Mouse (Mus musculus) lung, postnatal 25 days (tissue): Measurements from ENCODE around the gene Adm.

Experiments
- DNase-seq: peaks from one replicate; pipeline ENCODE4 v3.0.0; 2022; ENCODE audit warnings: low spot score

The Adm gene

DNA sequence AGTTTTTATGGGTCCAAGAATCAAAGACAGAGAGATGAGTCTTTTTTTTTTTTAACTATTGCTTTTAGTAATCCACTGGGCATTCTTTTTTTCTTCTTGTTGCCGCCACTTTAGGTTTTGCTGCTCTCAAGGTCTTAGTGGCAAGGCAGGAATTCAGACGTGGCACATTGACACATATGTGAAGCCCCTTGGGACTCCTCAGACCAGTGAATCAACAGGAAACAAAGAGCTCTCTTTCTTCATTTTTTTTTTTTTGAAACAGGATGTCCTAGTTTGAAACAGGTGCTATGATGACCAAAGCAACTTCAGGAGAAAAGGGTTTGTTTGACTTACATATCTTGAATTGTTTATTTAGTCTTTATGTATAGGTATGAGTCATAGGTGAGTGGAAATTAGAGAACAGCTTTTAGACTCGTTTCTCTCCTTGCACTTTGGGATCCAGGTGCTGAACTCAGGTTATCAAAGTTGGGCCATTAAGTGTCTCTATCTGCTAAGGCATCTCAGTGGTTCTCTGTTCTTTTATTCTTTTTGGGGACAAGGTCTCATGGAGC, 31.0 kb downstream of the Adm start:
- DNase-seq: no peak

GRCm38 (mm10) chr7:110666537-110666936, 39.1 kb downstream of the Adm start:
- no peak for DNase-seq

GRCm38 (mm10) chr7:110668247-110668646, 40.8 kb downstream of the Adm start:
- peak; percentile 37 for DNase-seq

DNA sequence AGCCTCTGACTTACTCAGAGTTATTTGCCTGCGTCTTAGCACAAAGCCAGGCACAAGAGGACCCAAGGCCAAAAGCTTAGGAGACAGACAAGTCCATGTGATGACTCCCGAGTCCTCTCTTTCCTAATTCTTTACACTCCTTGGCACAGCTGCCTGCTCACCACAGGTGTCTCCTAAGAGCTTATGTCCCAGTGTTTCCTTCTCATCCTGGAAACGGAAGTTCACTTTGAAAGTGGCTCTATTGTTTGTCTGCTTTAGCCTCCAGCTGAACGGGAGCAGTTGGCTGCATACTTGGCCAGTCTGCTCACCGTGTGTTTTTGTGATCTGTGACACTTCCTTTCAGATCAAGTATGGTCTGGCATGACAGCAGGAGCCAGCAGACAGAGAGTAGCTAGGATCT, 41.3 kb downstream of the Adm start:
- DNase-seq: no peak

GRCm38 (mm10) chr7:110671121-110671680, 43.7 kb downstream of the Adm start:
- no peak for DNase-seq
